Mouse (Mus musculus) C2C12 (cell line): Measurements from ENCODE around the gene Hfe.

Experiments used
- CEBPB ChIP-seq: IDR thresholded peaks from one replicate; pipeline ENCODE4 v1.6.1; 2011; ENCODE audit warnings: low read depth, mild to moderate bottlenecking, control low read depth, moderate library complexity
- CTCF ChIP-seq: IDR thresholded peaks from one replicate; pipeline ENCODE4 v1.5.1; 2011; ENCODE audit not compliant: control insufficient read depth, insufficient read depth, insufficient read length
- FOSL1 ChIP-seq: IDR thresholded peaks from one replicate; pipeline ENCODE4 v1.8.0; 2011; ENCODE audit warnings: mild to moderate bottlenecking, low read length; ENCODE audit not compliant: poor library complexity, insufficient read depth, severe bottlenecking
- MAX ChIP-seq: IDR thresholded peaks from one replicate; pipeline ENCODE4 v1.6.1; 2011; ENCODE audit warnings: mild to moderate bottlenecking, control low read depth
- MYOD1 ChIP-seq: IDR thresholded peaks from one replicate; pipeline ENCODE4 v1.6.1; 2011; ENCODE audit warnings: low read depth; ENCODE audit not compliant: control insufficient read depth, insufficient read length
- USF1 ChIP-seq: IDR thresholded peaks from one replicate; pipeline ENCODE4 v1.6.1; 2011; ENCODE audit warnings: low read depth, mild to moderate bottlenecking, control low read depth, moderate library complexity

DNA sequence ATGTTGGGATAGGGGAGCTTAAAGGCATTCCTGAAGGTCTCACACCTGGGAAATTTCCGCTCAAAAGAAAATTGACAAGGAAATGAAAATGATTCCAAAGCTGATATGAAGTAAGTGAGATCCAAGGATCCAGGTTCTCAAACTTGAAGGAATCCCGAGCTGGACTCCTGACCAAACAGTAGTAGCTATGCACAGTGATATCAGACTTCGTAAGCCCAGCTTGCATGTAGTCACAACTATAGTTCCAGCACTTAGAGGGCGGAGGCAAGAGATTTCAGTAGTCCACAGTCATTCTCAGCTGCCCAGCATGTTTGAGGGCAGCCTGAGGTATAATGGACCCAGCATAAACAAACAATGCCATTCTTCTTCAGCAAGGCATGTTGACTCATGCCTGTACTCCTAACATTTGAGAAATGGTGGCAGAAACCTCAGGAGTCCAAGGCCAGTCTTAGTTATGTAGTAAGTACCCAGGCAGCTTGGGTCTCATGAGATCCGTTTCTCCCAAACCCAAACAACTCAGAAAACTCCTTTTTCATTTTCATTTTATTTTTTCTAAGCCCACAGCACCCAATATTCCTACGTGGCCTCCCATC is 28.6 kb downstream of the Hfe start:
- TF ChIP-seq CTCF (no peak), MYOD1 (no peak), USF1 (no peak), MAX (no peak), FOSL1 (no peak), CEBPB (no peak)
